Mouse (Mus musculus): ENCODE results near the gene 9930021J03Rik.

- TF ChIP-seq CTCF (IDR thresholded peaks at IDR 0.05) (no peak), POLR2A (IDR thresholded peaks at IDR 0.05; ENCODE audit: insufficient read depth, low read depth, low read length) (no peak), EP300 (IDR thresholded peaks at IDR 0.05; ENCODE audit: insufficient read depth, low read depth, low read length) (no peak)
These were observed 104.1 kb downstream of the 9930021J03Rik start for GRCm38 (mm10) chr19:29701707-29702106.

All from heart, adult 2 months (tissue).